Mouse (Mus musculus): ENCODE measurements around the gene Matk. TPM values are rescaled to one million over a fixed set of nuclear protein-coding genes. Genes with fewer than 3 reads are reported as not detected.

Matk gene
- polyA plus RNA-seq, 2 experiments, result 1.1 to 1.6 TPM

GRCm38 (mm10) chr10:81289278-81289677 is 36.5 kb downstream of the Matk start:
- ATAC-seq (ENCODE audit: insufficient read depth), result no peak

GRCm38 (mm10) chr10:81289811-81290210 is 37.1 kb downstream of the Matk start:
- Histone ChIP-seq H3K9me3 (ENCODE audit: control insufficient read depth, low read length) (no peaks in the 10 kb centered on the region), H3K36me3 (replicated peaks; ENCODE audit: control insufficient read depth, insufficient read depth, low read depth) (no peaks in the 10 kb centered on the region), H3K4me2 (ENCODE audit: low read depth) (no peak overlapping the region), H3K4me3 (ENCODE audit: insufficient read depth in 1 of 2, low read depth in 2 of 2, low read length in 2 of 2) (no peak overlapping the region), H3K4me1 (replicated peaks; ENCODE audit: control insufficient read depth in 2 of 2, insufficient read depth in 2 of 2, low read length in 1 of 2) (peaks cover 19 to 32% of the 10 kb centered on the region in 2 experiments), H3K27ac (no peak overlapping the region), H3K27me3 (ENCODE audit: control insufficient read depth, insufficient read depth, low read length) (peaks cover 9% of the 10 kb centered on the region), H3K9ac (replicated peaks) (no peak overlapping the region)
- no peak for TF ChIP-seq EP300 (IDR thresholded peaks at IDR 0.05; ENCODE audit: low read depth)
- no peak for TF ChIP-seq CTCF (IDR thresholded peaks at IDR 0.05; ENCODE audit: low read depth)
- WGBS (ENCODE audit: insufficient replicate concordance), result 59% methylated on average over 14 of the region's 14 CpGs
- no peak for DNase-seq (ENCODE audit: low read depth in 3 of 3, low spot score in 3 of 3)
- ATAC-seq (ENCODE audit: insufficient read depth), result no peak

More at GRCm38 (mm10) chr10:81289278-81289677, 36.5 kb downstream of the Matk start:
- H3K27me3 ChIP-seq (ENCODE audit: control insufficient read depth, insufficient read depth, low read length), result peaks cover 14% of the 10 kb centered on the region
- WGBS (ENCODE audit: insufficient replicate concordance), result 8% methylated on average over 7 of the region's 7 CpGs
- no peak overlapping the region for H3K27ac ChIP-seq
- H3K9ac ChIP-seq (replicated peaks), result no peak overlapping the region
- peak in 1 of 3 experiments; percentile 47 for DNase-seq (ENCODE audit: low read depth in 3 of 3, low spot score in 3 of 3)
- TF ChIP-seq CTCF (IDR thresholded peaks at IDR 0.05; ENCODE audit: low read depth) (peak; percentile 96), EP300 (IDR thresholded peaks at IDR 0.05; ENCODE audit: low read depth) (no peak)
- no peaks in the 10 kb centered on the region for H3K9me3 ChIP-seq (ENCODE audit: control insufficient read depth, low read length)
- no peaks in the 10 kb centered on the region for H3K36me3 ChIP-seq (replicated peaks; ENCODE audit: control insufficient read depth, insufficient read depth, low read depth)
- peaks cover 15 to 27% of the 10 kb centered on the region in 2 experiments for H3K4me1 ChIP-seq (replicated peaks; ENCODE audit: control insufficient read depth in 2 of 2, insufficient read depth in 2 of 2, low read length in 1 of 2)
- H3K4me2 ChIP-seq (ENCODE audit: low read depth), result no peak overlapping the region
- H3K4me3 ChIP-seq (ENCODE audit: insufficient read depth in 1 of 2, low read depth in 2 of 2, low read length in 2 of 2), result no peak overlapping the region

- Histone ChIP-seq H3K4me2 (ENCODE audit: low read depth) (no peak overlapping the region), H3K4me1 (replicated peaks; ENCODE audit: control insufficient read depth in 2 of 2, insufficient read depth in 2 of 2, low read length in 1 of 2) (peaks cover 17 to 35% of the 10 kb centered on the region in 2 experiments), H3K9me3 (ENCODE audit: control insufficient read depth, low read length) (no peaks in the 10 kb centered on the region), H3K4me3 (ENCODE audit: insufficient read depth in 1 of 2, low read depth in 2 of 2, low read length in 2 of 2) (no peak overlapping the region), H3K9ac (replicated peaks) (no peak overlapping the region), H3K27me3 (ENCODE audit: control insufficient read depth, insufficient read depth, low read length) (no peaks in the 10 kb centered on the region; the same call in 1 of the 2 replicates), H3K27ac (no peak overlapping the region), H3K36me3 (replicated peaks; ENCODE audit: control insufficient read depth, insufficient read depth, low read depth) (no peaks in the 10 kb centered on the region)
- 52% methylated on average over 24 of the region's 24 CpGs for WGBS (ENCODE audit: insufficient replicate concordance)
- no peak for DNase-seq (ENCODE audit: low read depth in 3 of 3, low spot score in 3 of 3)
- ATAC-seq (ENCODE audit: insufficient read depth), result no peak
- TF ChIP-seq CTCF (IDR thresholded peaks at IDR 0.05; ENCODE audit: low read depth), result no peak
- TF ChIP-seq EP300 (IDR thresholded peaks at IDR 0.05; ENCODE audit: low read depth), result no peak
Observed at GRCm38 (mm10) chr10:81290698-81291460, 38.1 kb downstream of the Matk start.

GRCm38 (mm10) chr10:81291511-81292104 is 38.9 kb downstream of the Matk start, which contains the start of gene Tjp3:
TSS of gene Tjp3 (minus strand) at chr10:81291581.
- Histone ChIP-seq H3K9me3 (ENCODE audit: control insufficient read depth, low read length) (no peaks in the 10 kb centered on the region), H3K9ac (replicated peaks) (no peak within 1 kb of the TSS), H3K4me3 (ENCODE audit: insufficient read depth in 1 of 2, low read depth in 2 of 2, low read length in 2 of 2) (no peak within 1 kb of the TSS), H3K27ac (no peak within 1 kb of the TSS), H3K4me1 (replicated peaks; ENCODE audit: control insufficient read depth in 2 of 2, insufficient read depth in 2 of 2, low read length in 1 of 2) (peaks cover 14 to 28% of the 10 kb centered on the region in 2 experiments), H3K36me3 (replicated peaks; ENCODE audit: control insufficient read depth, insufficient read depth, low read depth) (no peaks in the 10 kb centered on the region), H3K27me3 (ENCODE audit: control insufficient read depth, insufficient read depth, low read length) (no peaks in the 10 kb centered on the region; the same call in 1 of the 2 replicates), H3K4me2 (ENCODE audit: low read depth) (peak within 1 kb of the TSS; percentile 5; the same call in 1 of the 2 replicates)
- no peak for ATAC-seq (ENCODE audit: insufficient read depth)
- WGBS (ENCODE audit: insufficient replicate concordance), result 47% methylated on average over 9 of the region's 9 CpGs
- TF ChIP-seq CTCF (IDR thresholded peaks at IDR 0.05; ENCODE audit: low read depth) (no peak), EP300 (IDR thresholded peaks at IDR 0.05; ENCODE audit: low read depth) (no peak)
- DNase-seq (ENCODE audit: low read depth in 3 of 3, low spot score in 3 of 3), result no peak
